Mouse (Mus musculus) cortical plate, adult 2 months (tissue): ENCODE results near the gene Mrtfa.

Experiments
- CTCF ChIP-seq: fragments of 200-500 bp; IDR thresholded peaks from 2 replicates; pipeline ENCODE4 v1.5.1; 2011; ENCODE audit warnings: mild to moderate bottlenecking, control low read depth, low read length; ENCODE audit not compliant: insufficient read depth; ENCODE audit errors: extremely low read depth
- POLR2A ChIP-seq: fragments of 200-500 bp; IDR thresholded peaks from 2 replicates; pipeline ENCODE4 v1.6.1; 2011; ENCODE audit warnings: mild to moderate bottlenecking, low read length, control low read depth; ENCODE audit not compliant: insufficient read depth; ENCODE audit errors: extremely low read depth

- TF ChIP-seq CTCF (no peak), POLR2A (no peak)
Observed at GRCm38 (mm10) chr15:81081216-81081615, 109.3 kb downstream of the Mrtfa start.
